Mouse (Mus musculus) embryonic fibroblast, embryonic 13.5 days (primary cell): Measurements from ENCODE around the gene Ppp1r3a.
"Not testable (repeated sequence)": the region's sequence is repeated elsewhere in the genome, so short reads cannot be mapped to it uniquely, and the experiment has no call there.

Experiments
- CTCF ChIP-seq: IDR thresholded peaks from 2 replicates; pipeline ENCODE4 v1.5.1; 2011; ENCODE audit warnings: mild to moderate bottlenecking, control low read depth, low read length, moderate library complexity, borderline replicate concordance; ENCODE audit not compliant: insufficient read depth
- POLR2A ChIP-seq: IDR thresholded peaks from 2 replicates; pipeline ENCODE4 v1.6.1; 2011; ENCODE audit warnings: low read depth, mild to moderate bottlenecking, control low read depth, low read length, moderate library complexity

GRCm38 (mm10) chr6:14668966-14669365 lies 86.1 kb downstream of the Ppp1r3a start:
- not testable (repeated sequence) for TF ChIP-seq POLR2A, CTCF
